Mouse (Mus musculus): Measurements from ENCODE around the gene Gm17018. TPM values are rescaled to one million over a fixed set of nuclear protein-coding genes. Genes with fewer than 3 reads are reported as not detected.

Gm17018 gene
- 45.5 and 45.6 TPM in 2 replicates for polyA plus RNA-seq (2015; fragmentation: Nextera tagmentation; extraction: Ambion mirVana)

DNA sequence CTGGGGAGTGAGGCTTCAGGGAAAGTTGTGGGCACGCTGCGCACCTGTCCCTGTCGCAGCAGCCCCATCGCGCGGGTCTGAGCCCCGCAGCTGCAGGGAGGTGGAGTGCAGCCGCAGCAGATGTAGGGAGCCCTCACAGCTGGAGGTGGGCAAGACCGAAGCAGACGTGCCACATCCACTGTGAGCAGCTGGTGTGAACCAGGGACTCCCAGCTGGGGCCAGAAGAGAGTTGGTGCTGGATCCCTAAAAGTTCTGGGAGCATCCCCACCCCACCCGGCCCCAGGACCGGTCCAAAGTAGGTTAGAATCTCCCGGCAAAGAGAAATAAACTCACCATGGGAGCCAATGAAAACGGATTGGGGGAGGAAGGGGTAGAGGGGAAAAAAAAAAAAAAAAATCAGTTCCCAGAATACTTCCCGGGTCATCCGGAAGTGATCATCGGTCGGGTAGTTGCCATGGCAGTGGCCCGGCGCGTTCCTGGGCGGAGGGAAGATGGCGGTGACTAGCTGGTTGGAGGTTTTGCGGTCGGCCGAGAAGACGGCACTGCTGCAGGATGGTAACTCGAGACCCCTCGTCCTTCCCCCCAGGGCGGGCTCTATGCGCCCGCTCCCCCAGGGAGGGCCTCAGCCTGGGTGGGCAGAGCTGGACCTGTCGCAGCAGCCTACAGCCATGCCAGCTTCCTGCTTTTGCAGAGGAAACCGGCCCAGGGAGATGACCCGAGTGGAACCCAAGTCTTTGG is at the start of gene Gm17018, which contains the start of gene Poll:
TSS of gene Gm17018 (plus strand) at position 463 of the 738 bp plus-strand sequence.
TSS of gene Poll (minus strand) at position 379 of the 738 bp plus-strand sequence.
- under 1% methylated on average over 35 of the region's 35 CpGs for WGBS
- no peaks in the 10 kb centered on the region for H3K27me3 ChIP-seq
- peak within 1 kb of the TSS; percentile 90 for H3K9ac ChIP-seq
- peak within 1 kb of the TSS; percentile 74 for H3K4me3 ChIP-seq
- peak; percentile 79 for ATAC-seq (ENCODE audit: insufficient number of reproducible peaks, insufficient read depth, low FRiP score, low TSS enrichment, low read depth)
- peaks cover 14% of the 10 kb centered on the region for H3K36me3 ChIP-seq
- H3K4me2 ChIP-seq: peak within 1 kb of the TSS; percentile 93
- H3K4me1 ChIP-seq: peaks cover 14% of the 10 kb centered on the region
- no peaks in the 10 kb centered on the region for H3K9me3 ChIP-seq
- H3K27ac ChIP-seq: peak within 1 kb of the TSS; percentile 78

DNA sequence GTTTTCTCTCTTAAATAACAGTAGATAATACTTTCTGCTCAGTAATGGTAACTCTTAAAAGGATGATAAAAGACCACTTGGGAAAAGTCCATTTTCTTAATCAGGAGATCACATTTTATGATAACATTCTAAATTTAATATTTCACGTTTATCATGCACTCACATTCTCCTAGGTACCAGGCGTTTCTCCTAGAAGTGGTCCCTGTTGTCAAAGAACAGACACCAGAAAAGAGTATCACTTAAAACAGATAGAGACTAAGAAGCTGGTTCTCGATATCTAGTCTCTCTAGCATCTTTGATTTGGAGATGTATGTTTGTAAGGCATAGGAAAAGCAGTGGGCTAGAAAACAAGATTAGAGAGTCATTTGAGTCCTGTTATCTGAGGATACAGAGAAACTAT is 49.7 kb upstream of the Gm17018 start:
- H3K4me3 ChIP-seq: no peak overlapping the region
- H3K27ac ChIP-seq: no peak overlapping the region
- H3K27me3 ChIP-seq: no peaks in the 10 kb centered on the region
- 71% methylated on average over 3 of the region's 3 CpGs for WGBS
- no peak for ATAC-seq (ENCODE audit: insufficient number of reproducible peaks, insufficient read depth, low FRiP score, low TSS enrichment, low read depth)
- no peaks in the 10 kb centered on the region for H3K9me3 ChIP-seq
- H3K9ac ChIP-seq: no peak overlapping the region
- H3K4me1 ChIP-seq: 0 out of 2 replicates have a peak, but pooled peaks cover 4% of the 10 kb centered on the region
- peaks cover 30% of the 10 kb centered on the region for H3K36me3 ChIP-seq
- no peak overlapping the region for H3K4me2 ChIP-seq

DNA sequence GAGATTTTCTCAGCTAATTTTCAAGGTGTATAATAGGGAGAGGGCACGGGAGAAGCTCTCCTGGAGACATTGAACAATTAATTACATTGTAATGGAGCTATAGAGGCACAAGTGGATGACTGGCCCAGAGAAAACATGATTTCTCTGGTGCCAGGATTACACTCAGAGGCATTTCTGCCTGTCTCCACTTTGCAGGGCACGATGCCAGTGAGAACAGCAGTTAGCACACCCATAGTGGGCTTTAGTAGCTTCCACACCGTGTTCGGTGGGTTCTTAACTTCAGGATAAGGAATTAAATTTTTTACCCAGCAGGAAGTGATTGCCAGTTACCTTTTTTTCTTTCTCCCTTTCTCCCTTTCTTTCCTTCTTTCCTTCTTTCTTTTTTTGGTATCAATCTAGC is 49.0 kb upstream of the Gm17018 start:
- Histone ChIP-seq H3K4me1 (0 out of 2 replicates have a peak, but pooled peaks cover 3% of the 10 kb centered on the region), H3K27me3 (no peaks in the 10 kb centered on the region), H3K9ac (no peak overlapping the region), H3K36me3 (peaks cover 37% of the 10 kb centered on the region), H3K4me2 (no peak overlapping the region), H3K4me3 (no peak overlapping the region), H3K9me3 (no peaks in the 10 kb centered on the region), H3K27ac (no peak overlapping the region)
- ATAC-seq (ENCODE audit: insufficient number of reproducible peaks, insufficient read depth, low FRiP score, low TSS enrichment, low read depth): no peak
- WGBS: 85% methylated on average over 4 of the region's 4 CpGs

- ATAC-seq (ENCODE audit: insufficient number of reproducible peaks, insufficient read depth, low FRiP score, low TSS enrichment, low read depth): no peak
- Histone ChIP-seq H3K4me2 (no peak overlapping the region), H3K36me3 (peaks cover 71% of the 10 kb centered on the region), H3K9ac (no peak overlapping the region), H3K27me3 (no peaks in the 10 kb centered on the region), H3K4me1 (no peaks in the 10 kb centered on the region), H3K27ac (no peak overlapping the region), H3K9me3 (no peaks in the 10 kb centered on the region), H3K4me3 (no peak overlapping the region)
- 90% methylated on average over 2 of the region's 2 CpGs for WGBS
These were observed 45.1 kb upstream of the Gm17018 start for GRCm38 (mm10) chr19:45515341-45515740.

GRCm38 (mm10) chr19:45516264-45516663 is 44.2 kb upstream of the Gm17018 start:
- no peak overlapping the region for H3K4me2 ChIP-seq
- no peaks in the 10 kb centered on the region for H3K9me3 ChIP-seq
- H3K4me3 ChIP-seq: no peak overlapping the region
- H3K27me3 ChIP-seq: no peaks in the 10 kb centered on the region
- no peak overlapping the region for H3K9ac ChIP-seq
- no peak for ATAC-seq (ENCODE audit: insufficient number of reproducible peaks, insufficient read depth, low FRiP score, low TSS enrichment, low read depth)
- 94% methylated on average over 12 of the region's 12 CpGs for WGBS
- no peaks in the 10 kb centered on the region for H3K4me1 ChIP-seq
- peaks cover 77% of the 10 kb centered on the region for H3K36me3 ChIP-seq
- H3K27ac ChIP-seq: no peak overlapping the region

DNA sequence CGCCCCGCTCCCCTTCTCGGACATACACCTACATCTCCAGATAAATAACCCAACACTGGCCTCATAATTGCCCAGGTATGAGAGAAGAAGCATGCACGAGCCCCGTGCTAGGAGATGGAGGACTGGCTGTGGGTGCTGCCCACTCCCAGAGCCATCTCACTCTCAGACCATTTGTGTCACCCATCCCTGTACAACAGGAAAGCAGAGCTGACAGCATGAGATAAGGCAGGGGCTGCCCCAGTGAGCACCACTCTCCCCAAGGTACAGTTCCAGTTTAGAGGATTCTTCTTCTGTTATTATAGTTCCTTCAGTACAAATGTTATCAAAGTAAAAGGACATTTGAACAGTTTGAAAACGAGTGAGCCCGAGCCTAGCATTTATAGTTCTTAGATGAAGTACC is 33.0 kb upstream of the Gm17018 start:
- Histone ChIP-seq H3K4me2 (no peak overlapping the region), H3K4me3 (no peak overlapping the region), H3K9me3 (no peaks in the 10 kb centered on the region), H3K27me3 (no peaks in the 10 kb centered on the region), H3K27ac (no peak overlapping the region), H3K9ac (no peak overlapping the region), H3K4me1 (no peaks in the 10 kb centered on the region), H3K36me3 (peaks cover 79% of the 10 kb centered on the region)
- WGBS: 80% methylated on average over 7 of the region's 7 CpGs
- ATAC-seq (ENCODE audit: insufficient number of reproducible peaks, insufficient read depth, low FRiP score, low TSS enrichment, low read depth): no peak

DNA sequence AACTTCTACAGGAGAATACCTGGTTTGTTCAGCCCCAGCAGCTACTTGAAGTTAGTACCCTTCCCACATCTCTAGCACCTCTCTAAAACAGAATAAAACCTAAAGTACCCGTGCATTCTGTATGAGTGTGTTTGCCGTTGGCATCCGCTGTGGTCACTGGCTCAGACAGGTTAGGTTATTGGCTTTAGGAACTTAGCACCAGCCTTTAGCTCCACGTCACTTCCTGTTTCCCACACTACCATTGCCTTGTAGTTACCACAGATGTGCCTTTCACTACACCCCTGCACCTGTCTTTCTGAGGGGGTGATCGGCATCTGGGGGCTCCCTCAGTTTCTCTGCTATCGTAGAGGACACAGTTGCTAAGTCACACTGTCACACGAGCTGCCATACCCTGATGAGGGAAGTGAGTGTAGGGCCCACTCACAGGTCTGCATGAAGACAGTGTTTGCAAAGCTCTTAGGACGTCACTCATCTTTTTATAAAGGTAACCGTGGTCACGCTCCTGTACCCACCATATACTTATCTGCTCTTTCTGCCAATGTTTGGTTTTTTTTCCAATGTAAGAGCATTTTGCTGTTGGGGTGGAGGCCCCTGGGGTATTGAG is 32.4 kb upstream of the Gm17018 start:
- peaks cover 74% of the 10 kb centered on the region for H3K36me3 ChIP-seq

DNA sequence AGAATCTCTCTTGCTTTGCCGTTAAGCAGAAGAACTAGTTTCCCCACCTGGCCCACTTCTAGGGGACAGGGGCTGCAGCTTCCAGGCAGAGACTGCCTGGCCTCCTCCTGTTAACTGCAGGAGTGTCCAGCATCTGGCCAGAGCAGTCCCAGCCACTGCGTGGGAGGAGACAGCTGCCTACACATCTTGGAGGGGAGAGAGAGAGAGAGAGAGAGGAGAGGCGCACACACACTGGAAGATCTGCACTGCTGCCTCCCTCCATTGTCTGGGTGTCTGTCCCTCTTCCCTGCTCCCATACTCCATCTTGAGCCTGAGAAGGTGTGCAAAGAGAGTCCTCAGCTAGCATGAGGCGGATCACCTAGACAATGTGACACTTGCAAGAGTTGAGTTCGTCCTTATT is 31.1 kb upstream of the Gm17018 start:
- no peak for ATAC-seq (ENCODE audit: insufficient number of reproducible peaks, insufficient read depth, low FRiP score, low TSS enrichment, low read depth)
- Histone ChIP-seq H3K4me2 (no peak overlapping the region), H3K9me3 (no peaks in the 10 kb centered on the region), H3K27ac (no peak overlapping the region), H3K4me3 (no peak overlapping the region), H3K9ac (no peak overlapping the region), H3K27me3 (no peaks in the 10 kb centered on the region), H3K4me1 (no peaks in the 10 kb centered on the region), H3K36me3 (peaks cover 61% of the 10 kb centered on the region)
- 88% methylated on average over 5 of the region's 5 CpGs for WGBS

More for the DNA sequence above, 32.4 kb upstream of the Gm17018 start:
- H3K9me3 ChIP-seq: no peaks in the 10 kb centered on the region
- 88% methylated on average over 10 of the region's 10 CpGs for WGBS
- no peak for ATAC-seq (ENCODE audit: insufficient number of reproducible peaks, insufficient read depth, low FRiP score, low TSS enrichment, low read depth)
- no peaks in the 10 kb centered on the region for H3K4me1 ChIP-seq
- no peak overlapping the region for H3K4me3 ChIP-seq
- no peak overlapping the region for H3K4me2 ChIP-seq
- H3K9ac ChIP-seq: no peak overlapping the region
- H3K27me3 ChIP-seq: no peaks in the 10 kb centered on the region
- H3K27ac ChIP-seq: no peak overlapping the region

DNA sequence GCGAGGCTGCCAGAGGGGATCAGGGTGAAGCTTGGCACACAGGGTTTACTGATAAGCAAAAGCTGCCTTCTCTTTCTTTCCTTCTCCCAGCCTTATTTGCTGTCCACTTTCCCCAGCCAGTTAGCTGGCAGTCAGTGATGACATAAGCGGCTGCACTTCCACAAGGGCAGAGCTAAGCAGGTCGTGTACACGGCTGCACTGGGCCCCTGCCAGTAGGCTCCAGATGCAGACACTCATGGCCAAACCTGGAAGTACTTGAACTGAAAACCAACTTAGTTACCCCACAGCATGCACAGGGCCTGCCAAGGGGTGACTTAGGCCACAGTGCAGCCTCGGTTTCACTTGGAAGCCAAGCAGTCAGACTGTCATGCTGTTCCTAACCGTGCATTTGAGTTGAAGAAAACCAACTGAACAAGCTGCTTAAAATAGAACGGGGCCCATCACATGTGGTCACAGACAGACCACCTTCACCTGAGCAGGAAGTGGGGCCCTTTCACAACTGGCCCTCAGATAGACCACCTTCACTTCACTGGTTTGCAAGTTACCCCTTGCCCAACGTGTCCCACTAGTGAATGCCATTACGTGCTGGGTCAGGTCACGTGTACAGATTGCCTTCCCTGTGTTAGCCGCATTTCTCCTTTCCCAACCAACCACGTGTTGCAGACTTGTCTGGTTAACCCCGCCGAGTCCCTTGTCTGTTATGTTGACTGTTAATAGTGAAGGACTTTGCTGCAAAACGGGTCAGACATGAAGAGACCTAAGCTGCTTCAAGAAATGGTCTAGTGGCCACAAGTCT is 30.0 kb upstream of the Gm17018 start:
- no peaks in the 10 kb centered on the region for H3K9me3 ChIP-seq
- no peaks in the 10 kb centered on the region for H3K27me3 ChIP-seq
- no peak for ATAC-seq (ENCODE audit: insufficient number of reproducible peaks, insufficient read depth, low FRiP score, low TSS enrichment, low read depth)
- H3K4me2 ChIP-seq: no peak overlapping the region
- H3K4me1 ChIP-seq: no peaks in the 10 kb centered on the region
- no peak overlapping the region for H3K4me3 ChIP-seq
- H3K9ac ChIP-seq: no peak overlapping the region
- H3K36me3 ChIP-seq: peaks cover 50% of the 10 kb centered on the region
- H3K27ac ChIP-seq: no peak overlapping the region
- WGBS: 81% methylated on average over 15 of the region's 15 CpGs

GRCm38 (mm10) chr19:45531554-45531953 is 28.9 kb upstream of the Gm17018 start:
- no peak overlapping the region for H3K4me3 ChIP-seq
- no peak for ATAC-seq (ENCODE audit: insufficient number of reproducible peaks, insufficient read depth, low FRiP score, low TSS enrichment, low read depth)
- no peaks in the 10 kb centered on the region for H3K27me3 ChIP-seq
- H3K4me2 ChIP-seq: no peak overlapping the region
- peaks cover 44% of the 10 kb centered on the region for H3K36me3 ChIP-seq
- H3K9me3 ChIP-seq: no peaks in the 10 kb centered on the region
- H3K9ac ChIP-seq: no peak overlapping the region
- H3K4me1 ChIP-seq: no peaks in the 10 kb centered on the region
- WGBS: 75% methylated on average over 6 of the region's 6 CpGs
- no peak overlapping the region for H3K27ac ChIP-seq

- no peak overlapping the region for H3K9ac ChIP-seq
- H3K36me3 ChIP-seq: peaks cover 24% of the 10 kb centered on the region
- no peak overlapping the region for H3K4me3 ChIP-seq
- H3K4me1 ChIP-seq: no peaks in the 10 kb centered on the region
- H3K9me3 ChIP-seq: no peaks in the 10 kb centered on the region
- H3K27me3 ChIP-seq: no peaks in the 10 kb centered on the region
- WGBS: 76% methylated on average over 7 of the region's 7 CpGs
- ATAC-seq (ENCODE audit: insufficient number of reproducible peaks, insufficient read depth, low FRiP score, low TSS enrichment, low read depth): no peak
- H3K4me2 ChIP-seq: no peak overlapping the region
- no peak overlapping the region for H3K27ac ChIP-seq
These were observed 26.8 kb upstream of the Gm17018 start for GRCm38 (mm10) chr19:45533617-45534016.

Data from embryonic facial prominence, embryonic 13.5 days (tissue).